Mouse (Mus musculus) C2C12 (cell line): ENCODE data around the gene Zfp52. TPM values are rescaled to one million over a fixed set of nuclear protein-coding genes. Genes with fewer than 3 reads are reported as not detected.

Source experiments
- H3K27me3 ChIP-seq: one replicate; pipeline ENCODE4 v1.6.1; 2011; ENCODE audit not compliant: control insufficient read depth, insufficient read depth, insufficient read length
- H3K36me3 ChIP-seq: one replicate; pipeline ENCODE4 v1.6.1; 2011; ENCODE audit not compliant: control insufficient read depth, insufficient read depth
- H3K4me3 ChIP-seq: one replicate; pipeline ENCODE4 v1.5.1; 2011; ENCODE audit warnings: mild to moderate bottlenecking, control low read depth; ENCODE audit not compliant: poor library complexity, insufficient read depth, severe bottlenecking
- H3K79me2 ChIP-seq: one replicate; pipeline ENCODE4 v1.6.1; 2011; ENCODE audit not compliant: control insufficient read depth, insufficient read depth
- H3K79me3 ChIP-seq: one replicate; pipeline ENCODE4 v1.6.1; 2011; ENCODE audit warnings: low read depth, control low read depth
- H3ac ChIP-seq: one replicate; pipeline ENCODE3; 2011; ENCODE audit warnings: low read depth; ENCODE audit not compliant: control insufficient read depth, insufficient read length
- CEBPB ChIP-seq: IDR thresholded peaks from one replicate; pipeline ENCODE4 v1.6.1; 2011; ENCODE audit warnings: low read depth, mild to moderate bottlenecking, control low read depth, moderate library complexity
- CTCF ChIP-seq: IDR thresholded peaks from one replicate; pipeline ENCODE4 v1.5.1; 2011; ENCODE audit not compliant: control insufficient read depth, insufficient read depth, insufficient read length
- FOSL1 ChIP-seq: IDR thresholded peaks from one replicate; pipeline ENCODE4 v1.8.0; 2011; ENCODE audit warnings: mild to moderate bottlenecking, low read length; ENCODE audit not compliant: poor library complexity, insufficient read depth, severe bottlenecking
- MAX ChIP-seq: IDR thresholded peaks from one replicate; pipeline ENCODE4 v1.6.1; 2011; ENCODE audit warnings: mild to moderate bottlenecking, control low read depth
- MYOD1 ChIP-seq: IDR thresholded peaks from one replicate; pipeline ENCODE4 v1.6.1; 2011; ENCODE audit warnings: low read depth; ENCODE audit not compliant: control insufficient read depth, insufficient read length
- MYOG ChIP-seq: IDR thresholded peaks from one replicate; pipeline ENCODE4 v1.6.1; 2011; ENCODE audit not compliant: control insufficient read depth, insufficient read length; ENCODE audit errors: extremely low read depth
- USF1 ChIP-seq: IDR thresholded peaks from one replicate; pipeline ENCODE4 v1.6.1; 2011; ENCODE audit warnings: low read depth, mild to moderate bottlenecking, control low read depth, moderate library complexity
- long read RNA-seq, 2 experiments: library from polyadenylated mRNA; unstranded; transcript quantifications; one replicate each; pipeline ENCODE4 v2.0.0; 2019 to 2020
- polyA plus RNA-seq: library from polyadenylated mRNA; unstranded; fragments of >200 nt; fragmentation: generic; extraction: Trizol; gene quantifications from one replicate; pipeline ENCODE4 v1.2.1, GENCODE M21; 2012; ENCODE audit warnings: missing spikeins

Zfp52 gene
- 2.8 TPM for polyA plus RNA-seq
- long read RNA-seq, experiment 1, partial matches to known transcripts: 1 of 5 reads
- long read RNA-seq, experiment 1, other reads (novel, unspliced or antisense): 0 of 5 reads
- long read RNA-seq, experiment 2, transcript Zfp52-202 (5 exons, 3,164 nt): major isoform, 69 of 76 reads
- long read RNA-seq, experiment 2, partial matches to known transcripts: 0 of 76 reads
- long read RNA-seq, experiment 2, other reads (novel, unspliced or antisense): 7 of 76 reads

GRCm38 (mm10) chr17:21535096-21536001 lies at the start of gene Zfp52:
Zfp52 (plus strand) TSS chr17:21535539.
- Histone ChIP-seq H3K36me3 (peaks cover 13% of the 10 kb centered on the region), H3K4me3 (peak within 1 kb of the TSS; percentile 56), H3ac (peak within 1 kb of the TSS; percentile 71), H3K27me3 (no peaks in the 10 kb centered on the region), H3K79me3 (peaks cover 22% of the 10 kb centered on the region), H3K79me2 (peaks cover 44% of the 10 kb centered on the region)
- TF ChIP-seq MAX (no peak), FOSL1 (no peak), CTCF (no peak), CEBPB (no peak), USF1 (no peak), MYOD1 (no peak), MYOG (no peak)

- H3K79me2 ChIP-seq: peaks cover 26% of the 10 kb centered on the region
- peaks cover 8% of the 10 kb centered on the region for H3K79me3 ChIP-seq
- H3K36me3 ChIP-seq: peaks cover 15% of the 10 kb centered on the region
- no peaks in the 10 kb centered on the region for H3K27me3 ChIP-seq
- peak within 1 kb of the TSS; percentile 95 for H3ac ChIP-seq
- TF ChIP-seq CEBPB (no peak), MYOD1 (no peak), MAX (no peak), MYOG (no peak), USF1 (no peak), CTCF (no peak), FOSL1 (no peak)
- peak within 1 kb of the TSS; percentile 58 for H3K4me3 ChIP-seq
Observed at GRCm38 (mm10) chr17:21488760-21489499, 46.4 kb upstream of the Zfp52 start, which contains the start of gene Zfp53. Zfp53 (plus strand) TSS chr17:21488998.

GRCm38 (mm10) chr17:21489500-21490001 lies 45.8 kb upstream of the Zfp52 start:
- peak overlapping the region; percentile 54 for H3ac ChIP-seq
- H3K27me3 ChIP-seq: no peaks in the 10 kb centered on the region
- peaks cover 8% of the 10 kb centered on the region for H3K79me3 ChIP-seq
- peaks cover 15% of the 10 kb centered on the region for H3K36me3 ChIP-seq
- H3K79me2 ChIP-seq: peaks cover 32% of the 10 kb centered on the region
- TF ChIP-seq MYOD1 (no peak), USF1 (no peak), CTCF (no peak), CEBPB (no peak), MYOG (no peak), FOSL1 (no peak), MAX (no peak)
- peak overlapping the region; percentile 58 for H3K4me3 ChIP-seq

- no peaks in the 10 kb centered on the region for H3K79me2 ChIP-seq
- H3K27me3 ChIP-seq: no peaks in the 10 kb centered on the region
- TF ChIP-seq MAX: no peak
- TF ChIP-seq CEBPB: no peak
- no peak for TF ChIP-seq CTCF
- no peak for TF ChIP-seq MYOG
- no peak for TF ChIP-seq MYOD1
- no peak for TF ChIP-seq USF1
- no peak for TF ChIP-seq FOSL1
- H3K36me3 ChIP-seq: peaks cover 23% of the 10 kb centered on the region
- peaks cover 3% of the 10 kb centered on the region for H3K79me3 ChIP-seq
- no peak overlapping the region for H3ac ChIP-seq
- no peak overlapping the region for H3K4me3 ChIP-seq
Observed at GRCm38 (mm10) chr17:21501365-21501764, 34.0 kb upstream of the Zfp52 start.

GRCm38 (mm10) chr17:21504524-21504923 lies 30.8 kb upstream of the Zfp52 start:
- Histone ChIP-seq H3K79me2 (no peaks in the 10 kb centered on the region), H3K4me3 (no peak overlapping the region), H3K27me3 (no peaks in the 10 kb centered on the region), H3K36me3 (peaks cover 40% of the 10 kb centered on the region), H3K79me3 (peaks cover 3% of the 10 kb centered on the region), H3ac (no peak overlapping the region)
- TF ChIP-seq CEBPB (no peak), MYOD1 (no peak), MAX (no peak), USF1 (no peak), CTCF (no peak), MYOG (no peak), FOSL1 (no peak)
